Mouse (Mus musculus) induced T-regulatory cell, adult 2 months (primary cell): ENCODE data around the gene Gm884.

Experiments
- DNase-seq: peaks from one replicate; pipeline ENCODE4 v3.0.0-alpha.2; 2012; ENCODE audit warnings: low read depth

Gm884 gene

DNA sequence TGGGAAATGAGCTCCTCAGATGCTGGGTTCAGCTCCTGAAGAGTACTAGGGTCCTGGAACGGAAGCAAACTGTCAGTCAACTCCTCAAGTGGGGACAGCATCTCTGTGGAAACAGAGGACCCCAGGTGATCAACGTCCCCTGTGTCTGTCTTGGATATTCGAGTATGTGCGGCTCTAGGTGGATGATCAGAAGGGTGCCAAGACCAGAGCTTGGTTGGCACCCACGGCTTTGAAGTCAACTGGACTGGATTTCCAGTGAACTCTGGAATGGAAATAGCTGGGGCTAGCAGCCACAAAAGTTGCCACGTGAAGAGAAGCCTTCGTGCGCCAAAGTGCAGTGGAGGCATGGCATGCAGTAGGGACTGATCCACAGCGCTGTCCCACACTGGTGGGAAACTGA lies at the start of gene Gm884:
Gene Gm884 (minus strand): TSS at position 101 of the 400 bp plus-strand sequence.
- DNase-seq: no peak

DNA sequence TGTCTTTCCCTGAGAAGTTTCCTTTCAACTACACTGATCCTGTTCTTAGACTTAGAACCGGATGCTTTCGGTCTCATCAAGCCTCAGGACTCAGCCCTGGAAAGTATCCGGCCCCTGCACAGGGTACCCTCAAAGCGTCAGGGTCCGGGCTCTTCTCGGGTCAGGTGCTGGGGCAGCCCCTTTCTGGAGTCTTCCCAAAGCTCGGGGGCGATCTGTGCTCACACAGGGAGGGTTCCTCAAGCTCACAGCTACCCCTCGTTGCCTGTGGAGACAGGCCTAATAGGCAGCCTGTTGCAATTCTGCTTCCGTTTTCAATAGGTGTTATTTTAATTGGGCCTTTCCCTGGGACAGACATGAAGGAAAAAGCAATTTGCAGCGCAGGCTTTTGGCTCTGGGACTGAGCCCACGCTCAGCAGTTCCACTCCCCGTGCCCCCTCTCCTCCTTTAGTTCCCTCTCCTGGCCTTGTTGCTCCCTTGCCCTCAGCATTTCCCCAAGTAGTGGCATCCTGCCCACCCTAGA lies 46.0 kb upstream of the Gm884 start:
- DNase-seq: no peak

DNA sequence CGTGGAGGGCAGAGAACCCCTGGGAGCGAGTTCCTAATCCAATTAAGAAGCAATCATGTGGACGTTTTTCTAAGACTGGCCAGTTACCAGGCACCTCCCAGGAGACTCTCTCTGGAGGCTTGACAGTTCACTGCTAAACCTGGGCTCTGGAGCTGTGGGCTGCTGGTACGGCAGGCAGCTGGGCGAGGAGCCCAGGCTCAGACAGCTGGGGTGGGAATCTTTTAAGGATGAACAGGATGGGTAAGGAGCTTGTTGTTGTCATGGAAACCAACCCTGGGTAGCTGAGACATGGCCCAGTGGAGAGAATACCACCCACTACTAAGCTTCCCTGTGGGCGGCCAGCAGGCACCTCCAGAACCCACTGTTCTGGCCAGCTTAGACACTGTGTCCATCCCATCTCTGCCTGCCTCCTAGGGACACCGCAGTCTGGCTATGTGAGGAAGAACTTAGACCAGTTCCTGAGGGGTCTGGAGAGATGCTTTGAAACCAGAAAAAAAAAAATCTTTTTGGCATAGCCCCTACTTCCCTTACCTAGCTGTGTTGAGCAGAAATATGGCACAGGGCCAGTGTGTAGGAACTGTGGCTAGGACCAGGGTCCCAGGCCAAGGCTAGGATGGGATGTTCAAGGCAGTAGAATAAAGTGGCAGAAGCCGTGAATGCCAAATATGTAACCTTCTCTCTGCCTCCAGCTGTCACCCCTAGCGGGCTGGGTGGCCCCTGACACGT lies 45.4 kb upstream of the Gm884 start:
- DNase-seq: no peak

DNA sequence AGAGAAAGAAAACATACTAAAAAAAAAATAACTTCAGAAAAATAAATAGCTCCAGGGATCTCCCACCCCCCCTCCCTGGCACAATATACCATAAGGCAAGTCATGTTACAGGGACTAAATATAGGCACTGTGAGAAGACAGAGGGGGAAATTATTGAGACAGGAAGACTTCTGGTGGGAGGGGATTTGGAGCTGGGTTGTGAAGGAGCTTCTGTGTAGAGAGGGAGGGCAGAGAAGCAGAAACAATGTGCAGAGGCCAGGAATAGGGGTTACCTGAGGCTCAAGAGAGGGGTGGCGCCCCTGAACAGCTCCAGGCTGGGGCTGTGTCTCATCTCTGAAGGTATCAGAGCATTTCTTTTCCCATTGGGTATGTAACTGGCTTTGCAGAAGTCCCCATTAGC lies 44.8 kb upstream of the Gm884 start:
- DNase-seq: no peak

DNA sequence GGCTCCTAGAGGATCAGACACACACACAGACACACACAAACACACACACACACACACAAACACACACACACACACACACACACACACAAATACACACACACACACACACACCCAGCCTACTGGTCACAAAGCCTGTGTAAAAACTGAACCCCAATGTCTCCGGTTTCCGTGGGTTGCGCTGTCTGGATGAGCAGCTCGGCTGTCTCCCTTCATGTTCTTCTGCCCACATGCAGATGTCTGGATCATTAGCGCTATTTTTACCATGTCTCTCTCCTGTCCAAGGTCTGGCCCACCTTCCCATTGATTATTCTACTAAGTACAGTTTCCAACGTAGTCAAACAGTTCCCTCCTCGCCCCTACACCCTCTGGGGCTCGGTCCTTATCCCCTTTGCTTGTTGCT lies 42.2 kb upstream of the Gm884 start:
- no peak for DNase-seq

DNA sequence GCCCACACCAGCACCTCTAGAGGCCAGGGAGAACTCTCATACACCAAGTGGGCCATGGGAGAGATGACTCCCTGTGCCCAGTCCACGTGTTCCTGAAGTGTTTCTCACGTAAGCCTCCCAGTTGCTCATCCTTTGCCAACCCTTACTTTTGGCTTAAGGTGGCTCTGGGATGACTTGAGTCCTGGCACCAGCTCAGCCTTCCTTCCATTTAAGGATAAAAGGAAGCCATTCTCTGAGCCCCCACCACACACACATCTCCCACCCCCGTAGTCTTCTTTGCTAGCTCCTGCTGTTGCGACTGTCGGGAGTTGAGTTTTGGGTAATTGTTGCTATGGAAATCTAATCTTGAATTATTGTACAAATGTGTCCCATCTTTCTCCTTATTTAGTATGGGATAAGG lies 41.6 kb upstream of the Gm884 start:
- no peak for DNase-seq

DNA sequence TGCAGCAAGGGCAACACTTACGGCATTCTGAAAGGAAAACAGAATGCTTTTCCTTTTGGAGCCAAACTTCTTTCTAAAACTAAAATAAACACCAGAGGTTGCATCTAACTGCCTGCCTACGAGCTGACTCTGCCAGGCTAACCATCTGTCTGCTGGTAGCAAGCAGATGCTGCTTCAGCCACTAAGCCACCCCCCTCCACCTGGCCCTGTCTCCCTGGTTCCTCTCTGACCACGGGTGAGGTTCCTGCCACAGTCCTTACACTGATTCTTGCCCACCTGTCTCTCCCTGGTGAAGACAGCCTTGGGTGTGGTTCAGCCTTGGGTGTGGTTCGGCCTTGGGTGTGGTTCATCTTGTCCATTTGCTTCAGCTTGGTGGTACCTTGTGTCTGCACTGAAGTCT lies 40.9 kb upstream of the Gm884 start:
- DNase-seq: no peak

DNA sequence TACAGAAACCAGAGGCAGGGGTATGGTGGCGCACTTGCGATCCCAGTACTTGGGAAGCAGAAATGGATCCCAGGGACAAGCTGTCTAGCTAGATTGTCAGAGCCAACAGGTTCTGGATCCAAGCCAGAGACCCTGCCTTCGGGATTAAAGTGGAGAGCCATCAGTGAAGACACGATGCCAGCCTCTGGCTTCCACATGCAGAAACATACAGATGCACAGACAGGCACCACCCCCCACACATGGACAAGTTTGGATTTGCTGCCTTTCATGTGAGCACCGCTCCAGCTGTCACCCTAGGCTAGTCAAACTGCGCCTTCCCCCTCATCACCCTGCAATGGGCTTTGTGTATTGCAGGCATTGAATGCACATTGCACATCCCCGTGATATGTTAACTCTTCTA lies 37.2 kb upstream of the Gm884 start:
- no peak for DNase-seq

DNA sequence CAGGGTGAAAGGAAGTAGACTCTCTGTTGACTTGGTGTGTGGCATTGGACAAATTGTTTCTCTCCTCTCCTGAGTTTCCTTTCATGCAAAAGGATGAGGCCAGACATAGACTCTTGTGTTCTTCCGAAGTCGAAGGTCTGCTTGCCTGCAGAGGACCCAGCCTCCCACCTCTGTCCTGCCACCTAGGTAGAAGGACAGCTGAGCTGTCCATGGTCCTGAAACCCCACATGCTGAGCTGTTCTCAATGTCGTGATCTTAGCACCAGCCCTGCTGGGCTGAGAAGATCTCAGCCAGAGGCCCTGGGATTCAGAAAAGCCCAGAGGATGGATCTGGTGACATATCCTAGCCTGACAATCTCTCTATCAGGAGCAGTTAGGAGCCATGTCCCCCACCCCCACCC lies 35.6 kb upstream of the Gm884 start:
- peak; percentile 64 for DNase-seq

DNA sequence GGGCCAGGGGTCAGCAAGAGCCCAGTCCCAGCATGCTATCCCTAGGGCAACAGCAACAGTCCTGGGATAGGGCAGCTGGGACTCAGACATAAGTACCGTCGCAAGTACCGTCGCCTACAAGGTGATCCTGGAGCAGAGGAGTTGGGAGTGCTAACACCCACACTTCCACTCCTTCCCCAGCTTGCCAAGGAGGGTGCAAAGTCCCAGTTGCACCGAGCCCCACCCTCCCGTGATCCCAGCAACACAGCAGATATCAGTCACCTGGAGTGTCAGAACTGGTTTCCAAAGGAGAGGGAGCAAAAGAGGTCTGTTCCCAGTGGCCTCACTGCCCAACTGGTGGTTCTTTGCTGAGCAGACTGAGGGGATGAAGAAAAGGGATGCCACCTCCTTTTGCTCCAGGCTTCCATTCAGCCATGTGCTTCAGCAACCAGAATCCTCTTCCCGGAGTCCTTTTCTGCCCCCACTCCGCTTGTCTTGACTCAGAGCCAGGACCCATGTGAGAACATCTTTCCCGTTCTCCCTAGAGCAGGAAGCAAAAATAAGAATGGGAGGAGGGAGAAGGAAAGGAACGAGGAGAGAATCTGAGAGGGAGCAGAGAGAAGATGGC lies 32.5 kb upstream of the Gm884 start:
- DNase-seq: no peak

DNA sequence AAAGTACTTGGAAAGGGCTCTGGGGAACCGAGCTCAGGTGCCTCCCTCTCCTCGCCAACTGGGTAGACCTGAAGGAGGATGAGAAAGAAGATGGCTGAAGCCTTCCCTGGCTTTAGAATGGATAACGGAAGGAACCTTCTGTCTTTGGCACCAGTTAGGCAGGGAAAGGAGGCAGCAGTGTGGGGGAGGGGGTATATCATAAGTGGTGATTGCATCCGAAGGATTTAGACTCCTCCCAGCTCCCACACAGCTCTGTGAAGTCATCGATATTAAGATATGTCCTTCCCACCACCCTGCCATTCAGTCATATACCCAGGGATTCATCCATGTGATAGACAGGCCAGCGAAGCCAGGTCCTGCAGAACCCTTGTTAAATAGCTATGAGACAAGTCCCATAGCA lies 30.5 kb upstream of the Gm884 start:
- DNase-seq: no peak

DNA sequence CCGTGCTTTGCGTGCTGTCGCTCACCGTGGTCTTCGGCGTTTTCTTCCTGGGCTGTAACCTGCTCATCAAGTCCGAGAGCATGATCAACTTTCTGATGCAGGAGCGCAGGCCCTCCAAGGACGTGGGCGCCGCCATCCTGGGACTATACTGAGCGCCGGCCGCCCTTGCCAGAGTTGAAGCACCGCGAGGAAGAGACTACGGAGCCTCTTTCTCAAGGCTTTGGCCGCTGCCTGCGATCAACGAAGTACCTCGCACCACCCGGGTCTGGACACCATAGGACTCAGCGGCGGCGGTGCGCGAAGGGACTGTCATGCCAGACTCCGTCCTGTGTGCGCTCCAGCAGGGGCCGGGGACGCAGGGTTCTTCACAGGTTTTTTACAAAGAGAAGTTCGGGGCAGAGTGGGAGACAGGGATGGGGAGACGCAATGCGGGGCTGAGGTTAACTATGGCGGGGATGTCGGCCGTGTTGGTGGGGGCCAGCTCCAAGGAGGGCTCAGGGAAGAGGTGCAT lies 29.1 kb upstream of the Gm884 start:
- no peak for DNase-seq

DNA sequence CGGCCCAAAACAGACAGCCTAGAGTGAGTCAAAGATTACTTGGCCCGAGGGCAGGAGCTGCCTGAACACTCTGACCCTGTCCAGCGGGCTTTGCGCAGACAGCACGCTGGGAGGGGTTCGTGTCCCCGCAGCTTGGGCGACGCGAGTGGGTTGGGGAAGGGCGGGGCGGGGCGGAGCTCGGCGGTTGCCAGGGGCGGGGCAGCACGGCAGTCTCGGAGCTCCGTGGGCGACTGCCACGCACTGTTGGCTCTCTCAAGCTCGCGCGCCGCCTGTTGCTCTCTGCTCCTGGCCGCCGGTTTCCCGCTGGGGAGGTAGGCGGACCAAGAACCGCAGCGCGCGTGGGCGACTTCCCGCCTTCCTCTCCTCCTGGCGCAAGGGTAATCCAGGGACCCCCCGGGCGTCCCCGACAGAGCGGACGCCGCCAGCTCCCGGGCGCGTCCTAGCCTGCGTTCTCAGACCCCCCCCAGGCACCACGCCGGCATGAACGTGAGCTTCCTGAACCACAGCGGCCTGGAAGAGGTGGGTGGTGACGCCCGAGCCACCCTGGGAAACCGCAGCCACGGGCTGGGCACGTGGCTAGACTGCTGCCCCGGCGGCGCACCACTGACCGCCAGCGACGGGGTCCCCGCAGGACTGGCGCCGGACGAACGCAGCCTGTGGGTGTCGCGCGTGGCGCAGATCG lies 28.5 kb upstream of the Gm884 start, which contains the start of gene Rprml:
Gene Rprml (plus strand): TSS at position 270 of the 682 bp plus-strand sequence.
- DNase-seq: peak; percentile 21

DNA sequence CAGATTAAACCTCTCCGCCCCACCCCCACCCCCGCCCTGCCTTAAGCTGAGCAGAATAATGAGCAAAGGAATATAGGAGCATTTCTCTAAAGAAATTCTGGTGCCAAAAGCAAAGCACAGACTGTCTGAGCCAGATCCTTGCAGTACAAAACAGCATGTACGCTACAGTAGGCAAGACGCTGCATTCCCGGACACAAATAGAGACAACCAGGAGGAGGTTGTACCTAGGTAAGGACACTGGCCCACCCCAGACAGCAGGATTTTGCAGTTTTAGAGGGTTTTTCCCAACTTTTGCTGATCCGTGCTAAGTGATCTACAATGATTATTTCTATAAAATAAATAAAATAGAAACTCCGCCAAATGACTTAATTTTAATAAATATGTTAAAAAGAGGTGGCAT lies 27.7 kb upstream of the Gm884 start:
- DNase-seq: no peak

DNA sequence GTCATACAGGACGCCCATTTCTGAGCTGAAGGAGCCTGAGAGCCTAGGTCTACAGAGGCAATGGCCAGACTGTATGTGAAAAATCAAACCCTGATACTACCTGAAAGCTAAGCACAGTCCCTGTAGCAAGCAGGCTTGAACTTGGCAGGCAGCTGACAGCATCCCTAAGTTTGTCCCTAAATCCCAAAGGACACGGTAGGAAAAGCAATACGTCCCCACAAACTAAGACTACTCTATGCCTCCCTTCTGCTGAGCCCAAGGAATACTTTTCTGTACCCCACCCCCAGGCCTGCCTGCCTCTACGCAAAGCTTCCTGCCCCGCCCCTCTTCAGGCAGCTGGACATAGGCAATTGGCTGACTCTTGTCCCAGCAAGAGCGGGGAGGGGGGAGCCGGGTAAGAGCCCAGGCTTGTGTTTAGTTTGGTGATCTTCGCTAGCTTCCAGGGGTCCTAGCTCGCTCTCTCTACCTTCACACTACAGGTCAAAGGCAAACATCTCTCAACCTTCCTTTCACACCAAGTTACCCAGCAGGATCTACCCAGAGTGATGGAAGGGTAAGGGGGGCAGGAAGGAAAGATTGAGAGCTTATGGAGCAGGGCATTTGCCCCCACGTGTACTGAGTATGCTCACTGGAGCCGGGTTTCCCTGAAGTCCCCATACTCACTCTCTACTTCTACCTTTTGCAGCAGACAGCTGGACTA lies 27.1 kb upstream of the Gm884 start:
- no peak for DNase-seq

DNA sequence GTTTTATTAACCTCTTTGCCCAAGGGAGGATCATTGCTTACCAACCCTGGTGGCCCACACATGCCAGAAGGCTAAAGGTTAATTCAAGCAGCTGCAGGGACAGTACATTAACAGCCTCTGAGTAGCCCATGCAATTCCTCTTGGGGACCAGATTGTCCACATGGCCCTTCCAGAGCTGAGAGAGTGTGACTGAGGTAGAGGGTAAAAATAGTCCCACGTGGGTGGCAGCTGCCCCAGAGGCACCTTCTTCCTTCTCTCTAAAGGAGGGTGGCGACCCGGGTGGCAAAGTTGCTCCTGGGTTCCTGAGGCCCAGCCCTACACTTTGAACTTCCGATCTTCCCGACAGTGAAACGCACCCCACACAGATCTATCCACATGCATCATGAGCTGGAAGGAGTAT lies 25.4 kb upstream of the Gm884 start:
- no peak for DNase-seq

DNA sequence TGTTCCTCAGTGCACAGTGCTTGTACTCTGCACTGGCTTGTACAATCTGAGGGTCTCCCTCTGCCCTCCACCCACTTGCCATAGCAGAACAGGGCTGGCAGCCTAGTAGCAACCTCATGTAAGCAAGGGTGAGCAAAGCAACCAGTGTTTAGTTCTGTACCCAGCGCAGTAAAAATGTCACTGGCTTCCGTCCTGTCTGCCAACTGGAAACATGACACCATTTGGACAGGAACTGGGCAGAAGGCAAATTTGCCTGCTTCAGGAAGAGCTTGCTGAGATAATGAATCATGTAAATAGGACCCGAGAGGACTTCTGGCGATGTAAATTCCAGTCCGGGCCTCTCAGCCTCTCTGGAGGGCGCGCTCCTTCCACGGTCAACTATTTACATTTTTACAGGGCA lies 24.8 kb upstream of the Gm884 start:
- DNase-seq: no peak

DNA sequence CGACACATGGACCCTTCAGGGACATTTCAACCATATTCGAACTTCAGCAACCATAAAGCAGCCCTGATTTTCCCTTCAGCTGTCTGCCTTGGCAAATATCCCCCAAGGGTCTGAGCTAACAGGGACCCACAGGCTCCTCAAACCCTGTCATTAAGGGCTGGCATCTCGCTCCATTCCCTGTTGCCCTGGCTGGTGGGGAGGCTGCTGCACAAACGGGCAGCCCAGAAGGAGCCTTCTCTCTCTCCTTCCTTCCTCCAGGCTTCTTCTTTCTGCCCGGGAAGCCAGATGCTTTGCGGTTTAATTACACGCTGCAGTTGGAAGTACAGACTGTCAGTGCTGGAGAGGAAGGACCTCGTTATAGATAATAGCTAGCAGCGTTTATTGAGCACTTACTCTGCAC lies 22.3 kb upstream of the Gm884 start:
- DNase-seq: no peak

DNA sequence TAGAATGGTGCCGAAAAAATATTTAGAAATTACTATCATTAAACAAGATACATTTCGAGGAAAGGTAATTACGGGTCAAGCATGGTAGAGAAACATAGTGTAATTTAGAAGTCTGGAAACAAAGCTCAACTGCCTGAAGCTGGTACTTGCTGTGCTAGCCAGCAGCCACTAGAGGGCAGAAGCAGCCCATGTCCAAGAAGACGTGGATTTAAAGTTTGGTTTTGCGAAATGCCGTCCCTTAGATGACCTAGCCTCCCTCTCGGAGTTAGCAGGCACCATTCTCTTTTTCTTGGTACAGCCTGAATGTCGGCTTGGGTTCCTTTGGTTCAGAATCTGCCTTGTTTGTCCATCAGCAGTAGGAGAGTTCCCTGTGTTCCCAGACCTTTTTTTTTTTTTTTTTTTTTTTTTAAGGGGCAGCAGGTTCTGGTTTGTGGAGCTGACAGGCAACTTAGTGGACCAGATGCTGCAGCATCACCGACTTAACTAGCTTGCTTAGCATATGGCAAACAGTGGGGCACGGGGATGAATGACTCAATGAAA lies 18.5 kb upstream of the Gm884 start:
- DNase-seq: peak; percentile 65

DNA sequence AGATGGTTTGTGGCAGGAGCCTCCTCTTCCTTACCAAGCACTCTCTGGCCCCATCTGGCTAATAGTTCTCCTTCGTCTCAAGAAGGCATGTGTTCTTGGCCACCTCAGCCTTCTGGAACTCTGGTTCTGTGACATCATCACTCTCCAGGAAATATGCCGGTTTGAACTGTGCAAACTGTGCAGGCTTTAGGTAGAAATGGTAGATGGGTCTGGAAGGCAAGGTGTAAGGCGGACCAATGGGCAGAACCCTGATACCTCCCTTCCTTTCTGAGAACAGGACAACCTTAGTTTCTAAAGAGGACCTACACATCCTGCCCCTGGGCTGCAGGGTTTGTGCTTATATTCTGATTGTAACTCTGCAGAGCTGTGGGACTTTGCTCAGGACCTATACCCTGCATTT lies 17.9 kb upstream of the Gm884 start, which contains the start of gene Lyzl6:
Gene Lyzl6 (minus strand): TSS at position 101 of the 400 bp plus-strand sequence.
- no peak for DNase-seq

DNA sequence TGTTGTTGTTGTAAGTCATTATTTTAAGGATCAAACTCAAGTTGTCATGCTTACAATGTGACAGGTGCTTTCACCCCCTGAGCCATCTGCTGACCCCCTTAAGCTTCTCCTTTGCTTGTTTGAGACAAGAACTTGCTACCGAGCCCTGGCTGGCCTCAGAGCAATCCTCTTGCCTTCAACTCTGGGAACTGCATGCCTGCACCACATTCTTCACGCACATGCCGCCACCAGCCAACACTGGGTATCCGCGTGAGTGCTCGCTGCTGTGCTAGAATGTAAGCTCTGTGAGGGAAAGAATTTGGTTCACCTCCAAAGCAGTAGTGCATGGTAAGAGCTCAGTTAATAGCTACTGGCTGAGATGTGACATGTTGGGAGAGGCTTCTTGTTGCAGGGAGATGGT lies 15.3 kb upstream of the Gm884 start:
- DNase-seq: no peak

DNA sequence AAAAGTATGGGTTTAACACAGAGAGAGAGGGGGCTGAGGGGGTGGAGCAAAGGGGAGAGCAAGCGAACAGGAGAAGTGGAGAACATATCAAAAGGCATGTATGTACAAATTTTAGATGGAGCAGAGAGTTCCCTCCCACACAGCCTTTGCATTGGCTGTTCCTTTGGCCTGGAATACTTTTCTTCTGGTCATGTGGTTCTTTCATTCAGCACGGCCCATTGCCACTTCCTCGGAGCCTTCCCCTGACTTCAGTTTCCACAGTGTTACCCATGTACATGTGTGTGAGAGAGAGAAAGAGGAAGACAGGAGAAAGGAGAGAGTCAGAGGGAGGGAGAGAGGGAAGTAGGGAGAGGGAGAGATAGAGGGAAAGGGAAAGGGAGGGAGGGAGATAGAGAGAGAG lies 14.5 kb upstream of the Gm884 start:
- DNase-seq: no peak
